In genomic region chr15:88033725-88034124, GRCm38 (mm10) we compare ENCODE assay signal across 25 mouse cellular contexts.
A peak's percentile ranks its signal among the peaks of the same experiment; 100 is the strongest.
DNase-seq lines count a peak whose midpoint lies in the region; ATAC-seq and TF ChIP-seq lines count a peak whose summit lies in the region.
"Had no signal": no experiment of that assay in that cellular context is flagged by ENCODE, and none has a peak within 500 bp of the region (broad histone marks: within the 10 kb centered on the region; RNA-seq: fewer than 3 reads in every experiment).

No protein-coding gene starts in this region.

- H3K27ac ChIP-seq in heart, embryonic 10.5 days = no peak overlapping the region
- H3K27ac ChIP-seq in midbrain, postnatal 0 days (ENCODE audit: low read depth, low read length) = no peak overlapping the region
- no peak overlapping the region for H3K27ac ChIP-seq in midbrain, embryonic 14.5 days (replicated peaks; ENCODE audit: low read depth, low read length)
- H3K27ac ChIP-seq in intestine, embryonic 15.5 days = no peak overlapping the region
- H3K27ac ChIP-seq: embryonic facial prominence, embryonic 13.5 days; forebrain, embryonic 12.5 days; gastrocnemius, adult 2 months; hindbrain, embryonic 10.5 days; limb, embryonic 12.5 days; midbrain, embryonic 12.5 days had no signal

- H3K9me3 ChIP-seq in heart, embryonic 10.5 days = no peaks in the 10 kb centered on the region
- H3K9me3 ChIP-seq in midbrain, postnatal 0 days (ENCODE audit: low read length) = no peaks in the 10 kb centered on the region
- H3K9me3 ChIP-seq in midbrain, embryonic 14.5 days (ENCODE audit: control insufficient read depth, low read length) = no peaks in the 10 kb centered on the region
- H3K9me3 ChIP-seq in intestine, embryonic 15.5 days = no peaks in the 10 kb centered on the region
- H3K9me3 ChIP-seq: embryonic facial prominence, embryonic 13.5 days; forebrain, embryonic 12.5 days; hindbrain, embryonic 10.5 days; limb, embryonic 12.5 days; midbrain, embryonic 12.5 days had no signal

- H3K27me3 ChIP-seq in heart, embryonic 10.5 days (ENCODE audit: insufficient read depth, poor library complexity, severe bottlenecking) = peaks cover 88% of the 10 kb centered on the region
- no peaks in the 10 kb centered on the region for H3K27me3 ChIP-seq in midbrain, postnatal 0 days (ENCODE audit: insufficient read depth, low read length)
- no peaks in the 10 kb centered on the region for H3K27me3 ChIP-seq in midbrain, embryonic 14.5 days (ENCODE audit: control insufficient read depth, insufficient read depth, low read length)
- H3K27me3 ChIP-seq in intestine, embryonic 15.5 days (replicated peaks) = no peaks in the 10 kb centered on the region
- H3K27me3 ChIP-seq: embryonic facial prominence, embryonic 13.5 days; forebrain, embryonic 12.5 days; midbrain, embryonic 12.5 days had no signal

- no peaks in the 10 kb centered on the region for H3K4me1 ChIP-seq in heart, embryonic 10.5 days
- H3K4me1 ChIP-seq in midbrain, postnatal 0 days (ENCODE audit: insufficient read depth, low read length) = no peaks in the 10 kb centered on the region
- peaks cover 11% of the 10 kb centered on the region; the same call in 1 of the 2 replicates for H3K4me1 ChIP-seq in midbrain, embryonic 14.5 days (ENCODE audit: control insufficient read depth, insufficient read depth, low read length)
- 0 out of 2 replicates have a peak, but pooled peaks cover 2% of the 10 kb centered on the region for H3K4me1 ChIP-seq in intestine, embryonic 15.5 days (replicated peaks)
- H3K4me1 ChIP-seq: embryonic facial prominence, embryonic 13.5 days; limb, embryonic 12.5 days had no signal

- ATAC-seq in midbrain, postnatal 0 days (ENCODE audit: low FRiP score) = no peak
- no peak for ATAC-seq in midbrain, embryonic 14.5 days (ENCODE audit: low FRiP score, low TSS enrichment)
- no peak for ATAC-seq in intestine, embryonic 15.5 days
- ATAC-seq: activated CD4-positive, CD25-positive, alpha-beta regulatory T cell, adult 4 months; liver, postnatal 0 days had no signal

- no peak overlapping the region for H3K4me2 ChIP-seq in midbrain, postnatal 0 days (ENCODE audit: low read depth, low read length, poor library complexity, severe bottlenecking)
- H3K4me2 ChIP-seq in midbrain, embryonic 14.5 days (ENCODE audit: low read length) = no peak overlapping the region
- H3K4me2 ChIP-seq in intestine, embryonic 15.5 days (replicated peaks) = no peak overlapping the region
- H3K4me2 ChIP-seq: embryonic facial prominence, embryonic 13.5 days; forebrain, embryonic 12.5 days; heart, embryonic 11.5 days; limb, embryonic 12.5 days; liver, embryonic 11.5 days; midbrain, embryonic 12.5 days had no signal

- TF ChIP-seq CTCF in midbrain, postnatal 0 days (IDR thresholded peaks at IDR 0.05) = peak; percentile 31

- WGBS in heart, embryonic 10.5 days = 63% methylated on average over 4 of the region's 4 CpGs
- 79% methylated on average over 4 of the region's 4 CpGs for WGBS in midbrain, postnatal 0 days
- 84% methylated on average over 4 of the region's 4 CpGs for WGBS in midbrain, embryonic 14.5 days
- 71% methylated on average over 4 of the region's 4 CpGs for WGBS in intestine, embryonic 15.5 days

- H3K9ac ChIP-seq in midbrain, postnatal 0 days (replicated peaks; ENCODE audit: low read length, poor library complexity, severe bottlenecking) = no peak overlapping the region
- no peak overlapping the region for H3K9ac ChIP-seq in midbrain, embryonic 14.5 days (replicated peaks; ENCODE audit: low read length)
- no peak overlapping the region for H3K9ac ChIP-seq in intestine, embryonic 15.5 days
- H3K9ac ChIP-seq: embryonic facial prominence, embryonic 13.5 days; forebrain, embryonic 12.5 days; limb, embryonic 12.5 days; liver, postnatal 0 days; midbrain, embryonic 12.5 days had no signal

- no peak overlapping the region for H3K4me3 ChIP-seq in heart, embryonic 10.5 days
- H3K4me3 ChIP-seq in midbrain, postnatal 0 days (ENCODE audit: low read depth, low read length) = no peak overlapping the region
- H3K4me3 ChIP-seq in midbrain, embryonic 14.5 days (replicated peaks; ENCODE audit: low read depth, low read length) = no peak overlapping the region
- H3K4me3 ChIP-seq in intestine, embryonic 15.5 days (replicated peaks) = no peak overlapping the region
- H3K4me3 ChIP-seq: embryonic facial prominence, embryonic 13.5 days; erythroblast, embryonic 14.5 days; forebrain, embryonic 12.5 days; gastrocnemius, adult 2 months; hindbrain, embryonic 10.5 days; limb, embryonic 12.5 days; midbrain, embryonic 12.5 days had no signal

- no peaks in the 10 kb centered on the region for H3K36me3 ChIP-seq in heart, embryonic 10.5 days
- H3K36me3 ChIP-seq in midbrain, postnatal 0 days (ENCODE audit: insufficient read depth, low read length) = no peaks in the 10 kb centered on the region
- H3K36me3 ChIP-seq in midbrain, embryonic 14.5 days (ENCODE audit: control insufficient read depth, insufficient read depth, low read length) = no peaks in the 10 kb centered on the region
- no peaks in the 10 kb centered on the region for H3K36me3 ChIP-seq in intestine, embryonic 15.5 days
- H3K36me3 ChIP-seq: embryonic facial prominence, embryonic 13.5 days; forebrain, embryonic 12.5 days; hindbrain, embryonic 10.5 days; limb, embryonic 12.5 days; midbrain, embryonic 12.5 days had no signal

- DNase-seq in heart, embryonic 10.5 days (ENCODE audit: low spot score) = peak; percentile 14
- DNase-seq in heart, adult 8-10 months (ENCODE audit: low spot score) = no peak
- no peak for DNase-seq in midbrain, postnatal 0 days (ENCODE audit: low spot score)
- DNase-seq in midbrain, embryonic 14.5 days = no peak
- DNase-seq in lung, postnatal 25 days (ENCODE audit: low spot score) = peak; percentile 0
- no peak for DNase-seq in left cerebral cortex, adult 11 months (ENCODE audit: low spot score)
- DNase-seq: adrenal gland, adult 8-10 months; cerebellum, adult 9-10 months; embryo, embryonic 11 days; gastrocnemius, adult 2 months; kidney, adult 11 months; kidney, postnatal 4 days; liver, postnatal 0 days; right cerebral cortex, postnatal 25 days; thymus, postnatal 25 days had no signal

Comparison
In these comparisons a context has a peak if more than half of its experiments do, and no peak if none do; other contexts are left out.
1. DNase-seq: peak in heart, embryonic 10.5 days (single experiment) and lung, postnatal 25 days (single experiment); none in heart, adult 8-10 months (single experiment), midbrain, postnatal 0 days (single experiment), midbrain, embryonic 14.5 days (single experiment) and left cerebral cortex, adult 11 months (single experiment).